Mouse (Mus musculus): ENCODE results near the gene Teddm1a.
A peak's percentile ranks its signal among the peaks of the same experiment; 100 is the strongest.

Gene Teddm1a

GRCm38 (mm10) chr1:153908208-153908607, 16.7 kb downstream of the Teddm1a start:
- DNase-seq, result no peak

GRCm38 (mm10) chr1:153908741-153909140, 17.2 kb downstream of the Teddm1a start:
- DNase-seq, result no peak

- peak in 1 of 2 experiments; percentile 45 for DNase-seq
Measured at GRCm38 (mm10) chr1:153909213-153909962, 17.8 kb downstream of the Teddm1a start.

GRCm38 (mm10) chr1:153909963-153910291, 18.4 kb downstream of the Teddm1a start:
- peak in 1 of 2 experiments; percentile 26 for DNase-seq

- no peak for DNase-seq
Measured at GRCm38 (mm10) chr1:153910423-153910822, 18.9 kb downstream of the Teddm1a start.

GRCm38 (mm10) chr1:153911276-153911795, 19.8 kb downstream of the Teddm1a start:
- peak in 1 of 2 experiments; percentile 53 for DNase-seq

- DNase-seq, result no peak
Measured at GRCm38 (mm10) chr1:153913869-153914268, 22.3 kb downstream of the Teddm1a start.

GRCm38 (mm10) chr1:153918521-153919206, 27.1 kb downstream of the Teddm1a start:
- DNase-seq, result peak; percentile 65 to 85

- DNase-seq, result no peak
Measured at GRCm38 (mm10) chr1:153921642-153922041, 30.1 kb downstream of the Teddm1a start.

GRCm38 (mm10) chr1:153922571-153923021, 31.1 kb downstream of the Teddm1a start:
- no peak for DNase-seq

GRCm38 (mm10) chr1:153924395-153925385, 33.1 kb downstream of the Teddm1a start:
- DNase-seq, result no peak

- DNase-seq, result no peak
Measured at GRCm38 (mm10) chr1:153930431-153930830, 38.9 kb downstream of the Teddm1a start.

GRCm38 (mm10) chr1:153933772-153934171, 42.2 kb downstream of the Teddm1a start:
- no peak for DNase-seq

GRCm38 (mm10) chr1:153935844-153936380, 44.4 kb downstream of the Teddm1a start:
- DNase-seq, result no peak

- DNase-seq, result no peak
Measured at GRCm38 (mm10) chr1:153937025-153937424, 45.5 kb downstream of the Teddm1a start.

- DNase-seq, result no peak
Measured at GRCm38 (mm10) chr1:153940986-153941385, 49.4 kb downstream of the Teddm1a start.
